Mouse (Mus musculus): Measurements from ENCODE around the gene Aurka. TPM values are rescaled to one million over a fixed set of nuclear protein-coding genes. Genes with fewer than 3 reads are reported as not detected.
A peak's percentile ranks its signal among the peaks of the same experiment; 100 is the strongest.

Aurka gene
- polyA plus RNA-seq, 1 experiment from 2014 or later, result 190 TPM

DNA sequence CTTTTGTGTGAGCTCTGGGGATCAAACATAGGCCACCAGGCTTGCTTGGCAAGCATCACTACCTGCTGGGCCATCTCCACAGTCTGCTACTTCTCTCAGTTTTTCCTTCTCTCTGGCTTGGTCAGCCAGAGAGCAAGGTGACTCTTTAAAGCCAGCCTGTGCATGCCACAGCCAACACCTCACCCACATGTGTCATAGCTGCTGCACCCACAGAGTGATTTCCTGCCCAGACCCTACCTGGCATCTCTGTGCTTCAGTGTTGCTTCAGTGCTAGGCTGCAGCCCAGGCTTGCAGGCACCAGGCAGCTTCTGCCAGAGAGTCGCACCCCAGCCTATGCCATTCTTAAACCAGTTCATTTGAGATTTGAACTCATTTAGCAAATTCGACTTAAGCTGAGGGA lies 37.2 kb upstream of the Aurka start:
- WGBS, result 68% methylated on average over 2 of the region's 2 CpGs
- H3K4me3 ChIP-seq (ENCODE audit: low read depth, low read length), result no peak overlapping the region

DNA sequence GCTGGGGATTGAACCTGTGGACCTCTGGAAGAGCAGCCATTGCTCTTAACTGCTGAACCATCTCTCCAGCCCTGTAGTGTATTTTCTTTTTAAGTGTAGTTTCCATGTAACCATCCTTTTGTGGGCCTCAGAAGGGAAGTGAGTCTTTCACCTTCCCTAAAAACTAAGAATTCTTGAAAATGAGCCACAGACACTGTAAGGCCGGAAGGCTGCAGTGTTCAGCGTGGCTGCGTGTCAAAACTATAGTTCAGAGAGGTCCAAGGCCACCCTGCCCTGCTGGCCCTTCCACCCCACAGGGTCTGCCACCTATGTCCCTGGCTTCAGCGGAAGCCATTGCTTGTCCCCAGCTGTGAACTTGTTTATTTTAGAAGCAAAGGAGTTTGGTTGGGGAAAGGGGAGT lies 35.8 kb upstream of the Aurka start:
- Histone ChIP-seq H3K27me3 (replicated peaks; ENCODE audit: control insufficient read depth, insufficient read depth, low read length) (no peaks in the 10 kb centered on the region), H3K9ac (ENCODE audit: low read depth, low read length) (no peak overlapping the region), H3K4me3 (ENCODE audit: low read depth, low read length) (no peak overlapping the region), H3K36me3 (ENCODE audit: control insufficient read depth, insufficient read depth, low read length) (no peaks in the 10 kb centered on the region), H3K4me2 (no peak overlapping the region), H3K27ac (ENCODE audit: low read depth, low read length) (no peak overlapping the region), H3K9me3 (ENCODE audit: control insufficient read depth, low read length) (no peaks in the 10 kb centered on the region), H3K4me1 (replicated peaks; ENCODE audit: control insufficient read depth, insufficient read depth, low read length) (no peaks in the 10 kb centered on the region)
- ATAC-seq (replicated peaks; ENCODE audit: low FRiP score), result no peak
- DNase-seq (ENCODE audit: low spot score), result no peak
- WGBS, result 59% methylated on average over 4 of the region's 4 CpGs

More for the DNA sequence above, 37.2 kb upstream of the Aurka start:
- Histone ChIP-seq H3K4me2 (no peak overlapping the region), H3K27me3 (replicated peaks; ENCODE audit: control insufficient read depth, insufficient read depth, low read length) (no peaks in the 10 kb centered on the region), H3K9ac (ENCODE audit: low read depth, low read length) (no peak overlapping the region), H3K9me3 (ENCODE audit: control insufficient read depth, low read length) (no peaks in the 10 kb centered on the region), H3K27ac (ENCODE audit: low read depth, low read length) (no peak overlapping the region), H3K4me1 (replicated peaks; ENCODE audit: control insufficient read depth, insufficient read depth, low read length) (0 out of 2 replicates have a peak, but pooled peaks cover 1% of the 10 kb centered on the region), H3K36me3 (ENCODE audit: control insufficient read depth, insufficient read depth, low read length) (no peaks in the 10 kb centered on the region)
- DNase-seq (ENCODE audit: low spot score), result no peak
- ATAC-seq (replicated peaks; ENCODE audit: low FRiP score), result no peak

DNA sequence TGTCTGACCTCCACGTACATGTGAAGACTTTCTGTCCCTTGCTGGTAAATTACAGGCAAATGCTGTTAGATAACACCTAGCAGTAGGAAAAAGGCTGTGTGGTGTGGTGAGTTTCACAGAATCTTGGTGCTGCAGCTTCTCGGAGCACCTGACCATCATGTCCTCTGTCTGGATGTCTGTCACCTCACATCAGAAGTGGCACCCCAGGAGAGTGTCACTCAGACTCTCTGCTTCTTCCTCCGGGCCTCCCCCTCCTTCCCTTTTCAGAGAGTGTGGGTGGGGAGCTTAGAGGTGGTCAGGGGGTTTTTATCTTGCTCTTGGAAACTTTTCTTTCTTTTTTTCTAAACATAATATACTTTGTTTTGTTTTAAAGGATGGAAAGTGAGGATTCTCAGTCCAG lies 34.7 kb upstream of the Aurka start:
- 49% methylated on average over 3 of the region's 3 CpGs for WGBS
- H3K4me3 ChIP-seq (ENCODE audit: low read depth, low read length), result no peak overlapping the region
- H3K27me3 ChIP-seq (replicated peaks; ENCODE audit: control insufficient read depth, insufficient read depth, low read length), result no peaks in the 10 kb centered on the region
- H3K9me3 ChIP-seq (ENCODE audit: control insufficient read depth, low read length), result no peaks in the 10 kb centered on the region
- no peak for DNase-seq (ENCODE audit: low spot score)
- H3K4me2 ChIP-seq, result no peak overlapping the region
- no peaks in the 10 kb centered on the region for H3K36me3 ChIP-seq (ENCODE audit: control insufficient read depth, insufficient read depth, low read length)
- ATAC-seq (replicated peaks; ENCODE audit: low FRiP score), result no peak
- no peak overlapping the region for H3K27ac ChIP-seq (ENCODE audit: low read depth, low read length)
- H3K9ac ChIP-seq (ENCODE audit: low read depth, low read length), result no peak overlapping the region
- no peaks in the 10 kb centered on the region for H3K4me1 ChIP-seq (replicated peaks; ENCODE audit: control insufficient read depth, insufficient read depth, low read length)

DNA sequence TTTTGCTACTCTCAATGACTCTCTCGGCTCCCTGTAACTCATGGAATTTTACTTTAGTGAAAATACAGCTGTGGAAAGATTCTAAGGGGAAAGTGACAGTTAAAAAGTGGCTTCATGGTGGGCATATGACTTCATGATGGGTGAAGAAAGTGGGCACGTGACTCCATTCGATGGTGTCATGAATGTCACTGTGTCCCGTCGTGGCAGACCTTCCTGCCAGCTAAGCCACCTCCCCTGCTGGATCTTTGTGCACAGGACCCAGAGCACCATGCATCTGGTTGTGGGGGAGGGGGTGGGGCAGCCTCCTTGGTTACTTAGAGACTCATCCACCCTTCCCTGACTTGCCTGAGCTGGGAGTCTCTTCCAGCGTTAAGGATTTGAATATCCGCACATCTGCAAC lies 33.9 kb upstream of the Aurka start:
- Histone ChIP-seq H3K4me3 (ENCODE audit: low read depth, low read length) (no peak overlapping the region), H3K27ac (ENCODE audit: low read depth, low read length) (no peak overlapping the region), H3K9ac (ENCODE audit: low read depth, low read length) (no peak overlapping the region), H3K27me3 (replicated peaks; ENCODE audit: control insufficient read depth, insufficient read depth, low read length) (no peaks in the 10 kb centered on the region), H3K4me2 (no peak overlapping the region), H3K9me3 (ENCODE audit: control insufficient read depth, low read length) (no peaks in the 10 kb centered on the region), H3K4me1 (replicated peaks; ENCODE audit: control insufficient read depth, insufficient read depth, low read length) (no peaks in the 10 kb centered on the region), H3K36me3 (ENCODE audit: control insufficient read depth, insufficient read depth, low read length) (no peaks in the 10 kb centered on the region)
- WGBS, result 52% methylated on average over 7 of the region's 7 CpGs
- ATAC-seq (replicated peaks; ENCODE audit: low FRiP score) (no peak), DNase-seq (ENCODE audit: low spot score) (no peak)

DNA sequence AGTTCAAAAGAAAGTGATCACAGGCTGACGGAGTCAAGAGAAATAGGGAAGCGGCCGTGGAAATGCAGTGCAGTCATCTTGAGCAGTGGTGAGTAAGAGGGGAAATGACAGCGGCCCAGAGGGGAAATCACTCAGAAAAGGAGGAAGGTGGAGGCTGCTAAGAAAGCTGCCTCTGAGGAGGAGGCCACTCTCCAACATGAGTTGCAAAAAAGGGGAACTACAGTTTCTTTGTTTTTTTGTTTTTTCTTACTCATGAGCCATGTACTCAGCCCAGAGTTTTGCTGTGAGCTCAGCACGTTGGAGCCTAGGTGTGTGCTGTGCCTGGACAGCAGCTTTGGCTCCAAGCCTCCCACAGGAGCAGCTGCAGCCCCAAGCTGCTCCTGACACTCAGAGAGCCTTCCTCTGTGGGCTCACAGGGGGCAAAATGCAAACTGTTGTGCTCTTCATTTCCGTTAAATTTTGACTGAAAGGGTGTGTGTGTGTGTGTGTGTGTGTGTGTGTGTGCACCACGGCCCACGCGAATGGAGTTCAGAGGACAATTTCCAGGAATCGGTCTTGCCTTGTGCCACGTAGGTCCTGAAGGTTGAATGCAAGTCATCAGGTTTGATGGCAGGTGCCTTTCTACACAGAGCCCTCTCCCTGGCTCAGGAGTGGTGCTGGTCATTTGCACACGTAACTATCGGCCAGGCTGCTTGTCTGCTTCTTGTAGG lies 30.9 kb upstream of the Aurka start:
- 52% methylated on average over 13 of the region's 13 CpGs for WGBS
- DNase-seq (ENCODE audit: low spot score), result no peak
- peak; percentile 40; the same call in 1 of the 2 replicates for ATAC-seq (replicated peaks; ENCODE audit: low FRiP score)
- H3K4me3 ChIP-seq (ENCODE audit: low read depth, low read length), result no peak overlapping the region
- H3K27me3 ChIP-seq (replicated peaks; ENCODE audit: control insufficient read depth, insufficient read depth, low read length), result no peaks in the 10 kb centered on the region
- H3K9me3 ChIP-seq (ENCODE audit: control insufficient read depth, low read length), result no peaks in the 10 kb centered on the region
- H3K36me3 ChIP-seq (ENCODE audit: control insufficient read depth, insufficient read depth, low read length), result no peaks in the 10 kb centered on the region
- no peaks in the 10 kb centered on the region for H3K4me1 ChIP-seq (replicated peaks; ENCODE audit: control insufficient read depth, insufficient read depth, low read length)
- peak overlapping the region; percentile 23; the same call in 1 of the 2 replicates for H3K27ac ChIP-seq (ENCODE audit: low read depth, low read length)
- no peak overlapping the region; the same call in 1 of the 2 replicates for H3K4me2 ChIP-seq
- H3K9ac ChIP-seq (ENCODE audit: low read depth, low read length), result no peak overlapping the region

DNA sequence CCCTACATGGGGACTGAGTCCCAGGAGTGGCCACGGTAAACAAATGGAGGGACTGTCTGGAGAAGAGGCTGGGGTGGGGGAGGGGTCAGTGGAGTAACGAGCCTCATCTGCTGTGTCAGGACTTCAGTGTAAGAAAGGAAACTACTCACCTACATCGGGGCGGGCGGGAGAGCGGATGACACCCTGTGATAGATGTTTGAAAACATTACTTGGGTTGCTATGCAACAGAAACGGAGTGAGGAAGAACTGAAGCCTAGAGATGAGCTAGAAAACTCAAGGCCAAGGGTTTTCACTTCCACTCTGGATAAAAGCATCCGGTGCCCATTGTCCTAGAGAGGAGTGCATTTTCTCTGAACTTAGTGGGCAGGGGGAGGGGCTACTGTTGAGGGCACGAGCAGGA lies 29.6 kb upstream of the Aurka start:
- H3K27ac ChIP-seq (ENCODE audit: low read depth, low read length), result no peak overlapping the region
- ATAC-seq (replicated peaks; ENCODE audit: low FRiP score) (no peak), DNase-seq (ENCODE audit: low spot score) (no peak)
- H3K4me1 ChIP-seq (replicated peaks; ENCODE audit: control insufficient read depth, insufficient read depth, low read length), result no peaks in the 10 kb centered on the region
- no peak overlapping the region for H3K4me3 ChIP-seq (ENCODE audit: low read depth, low read length)
- no peaks in the 10 kb centered on the region for H3K27me3 ChIP-seq (replicated peaks; ENCODE audit: control insufficient read depth, insufficient read depth, low read length)
- H3K36me3 ChIP-seq (ENCODE audit: control insufficient read depth, insufficient read depth, low read length), result no peaks in the 10 kb centered on the region
- no peak overlapping the region for H3K4me2 ChIP-seq
- H3K9ac ChIP-seq (ENCODE audit: low read depth, low read length), result no peak overlapping the region
- 37% methylated on average over 9 of the region's 9 CpGs for WGBS
- H3K9me3 ChIP-seq (ENCODE audit: control insufficient read depth, low read length), result no peaks in the 10 kb centered on the region

DNA sequence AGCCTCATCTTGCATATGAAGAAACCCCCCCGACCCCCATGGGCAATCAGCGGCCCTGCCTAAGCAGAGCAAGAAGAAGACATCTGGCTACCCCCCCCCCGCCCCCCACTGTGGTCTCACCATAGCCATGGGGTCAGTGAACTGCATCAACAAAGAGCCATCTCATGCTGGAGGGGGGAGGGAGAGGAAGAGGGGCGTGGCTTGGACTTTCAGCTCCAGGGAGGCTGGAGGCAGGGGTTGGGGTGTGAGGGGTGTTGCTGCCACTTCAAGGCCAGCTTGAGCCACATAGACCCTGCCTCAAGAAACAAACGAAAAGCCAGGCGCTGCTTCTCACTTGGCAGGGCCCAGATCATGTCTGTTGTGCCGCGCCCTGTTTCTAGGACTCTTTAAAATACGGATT lies 25.6 kb upstream of the Aurka start:
- no peak for DNase-seq (ENCODE audit: low spot score)
- ATAC-seq (replicated peaks; ENCODE audit: low FRiP score), result no peak
- Histone ChIP-seq H3K27me3 (replicated peaks; ENCODE audit: control insufficient read depth, insufficient read depth, low read length) (no peaks in the 10 kb centered on the region), H3K4me1 (replicated peaks; ENCODE audit: control insufficient read depth, insufficient read depth, low read length) (peaks cover 2% of the 10 kb centered on the region; the same call in 1 of the 2 replicates), H3K9me3 (ENCODE audit: control insufficient read depth, low read length) (no peaks in the 10 kb centered on the region), H3K4me3 (ENCODE audit: low read depth, low read length) (no peak overlapping the region), H3K36me3 (ENCODE audit: control insufficient read depth, insufficient read depth, low read length) (no peaks in the 10 kb centered on the region), H3K27ac (ENCODE audit: low read depth, low read length) (no peak overlapping the region), H3K9ac (ENCODE audit: low read depth, low read length) (no peak overlapping the region), H3K4me2 (no peak overlapping the region)
- WGBS, result 54% methylated on average over 9 of the region's 9 CpGs

DNA sequence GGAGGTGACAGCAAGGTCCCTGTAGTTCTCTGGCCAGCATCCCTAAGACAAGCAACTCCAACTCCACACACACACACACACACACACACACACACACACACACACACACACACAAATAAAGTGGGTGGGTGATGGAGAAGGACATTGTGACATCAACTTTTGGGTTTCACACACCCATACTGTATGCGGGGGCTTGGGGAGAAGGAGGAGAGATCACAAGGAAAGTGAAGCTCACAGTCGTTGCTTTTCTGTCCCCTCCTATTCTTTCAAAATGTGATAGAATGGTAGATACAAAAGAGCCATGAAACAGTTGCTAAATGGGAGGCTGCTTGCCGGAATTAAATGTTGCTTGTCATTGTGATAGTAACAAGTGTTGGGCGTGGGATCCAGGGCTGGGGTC lies 24.3 kb upstream of the Aurka start:
- no peak for ATAC-seq (replicated peaks; ENCODE audit: low FRiP score)
- Histone ChIP-seq H3K4me2 (no peak overlapping the region), H3K27ac (ENCODE audit: low read depth, low read length) (no peak overlapping the region), H3K4me1 (replicated peaks; ENCODE audit: control insufficient read depth, insufficient read depth, low read length) (peaks cover 2% of the 10 kb centered on the region; the same call in 1 of the 2 replicates), H3K9me3 (ENCODE audit: control insufficient read depth, low read length) (no peaks in the 10 kb centered on the region), H3K9ac (ENCODE audit: low read depth, low read length) (no peak overlapping the region), H3K4me3 (ENCODE audit: low read depth, low read length) (no peak overlapping the region), H3K27me3 (replicated peaks; ENCODE audit: control insufficient read depth, insufficient read depth, low read length) (no peaks in the 10 kb centered on the region), H3K36me3 (ENCODE audit: control insufficient read depth, insufficient read depth, low read length) (no peaks in the 10 kb centered on the region)
- DNase-seq (ENCODE audit: low spot score), result no peak
- WGBS, result 69% methylated on average over 4 of the region's 4 CpGs

DNA sequence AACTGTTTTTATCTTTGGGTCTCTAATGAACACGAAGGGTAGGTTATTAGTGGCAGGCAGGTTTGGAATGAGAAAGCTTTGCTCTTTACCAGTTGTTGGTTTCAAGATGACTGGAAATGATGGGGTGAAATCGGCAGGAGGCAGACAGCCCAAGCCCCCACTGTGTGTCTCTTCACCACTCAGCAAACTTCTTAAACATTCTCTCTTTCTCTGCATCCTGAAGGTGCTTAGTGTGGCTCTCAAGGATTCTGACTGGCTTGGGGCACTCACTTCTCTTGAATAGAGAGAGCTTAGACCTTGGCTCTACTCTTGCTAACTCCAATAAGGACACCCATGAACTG lies 23.7 kb upstream of the Aurka start:
- Histone ChIP-seq H3K4me3 (ENCODE audit: low read depth, low read length) (peak overlapping the region; percentile 44), H3K4me1 (replicated peaks; ENCODE audit: control insufficient read depth, insufficient read depth, low read length) (peaks cover 2% of the 10 kb centered on the region; the same call in 1 of the 2 replicates), H3K27me3 (replicated peaks; ENCODE audit: control insufficient read depth, insufficient read depth, low read length) (no peaks in the 10 kb centered on the region), H3K9me3 (ENCODE audit: control insufficient read depth, low read length) (no peaks in the 10 kb centered on the region), H3K36me3 (ENCODE audit: control insufficient read depth, insufficient read depth, low read length) (no peaks in the 10 kb centered on the region), H3K4me2 (peak overlapping the region; percentile 57), H3K9ac (ENCODE audit: low read depth, low read length) (no peak overlapping the region), H3K27ac (ENCODE audit: low read depth, low read length) (no peak overlapping the region)
- 50% methylated on average over 2 of the region's 2 CpGs for WGBS
- DNase-seq (ENCODE audit: low spot score), result no peak
- no peak for ATAC-seq (replicated peaks; ENCODE audit: low FRiP score)
